8 mouse cellular contexts compared by ENCODE assay signal in genomic region chr6:90605298-90605665, GRCm38 (mm10). TPM values are rescaled to one million over a fixed set of nuclear protein-coding genes. Genes with fewer than 3 reads are reported as not detected.
A peak's percentile ranks its signal among the peaks of the same experiment; 100 is the strongest.
DNase-seq lines count a peak whose midpoint lies in the region; ATAC-seq and TF ChIP-seq lines count a peak whose summit lies in the region.

No protein-coding gene starts in this region.

- peak overlapping the region; percentile 78; the same call in 1 of the 2 replicates for H3K27ac ChIP-seq in left cerebral cortex, adult 2 months
- H3K27ac ChIP-seq in embryonic facial prominence, embryonic 10.5 days (replicated peaks), result peak overlapping the region; percentile 82; the same call in 1 of the 2 replicates
- no peak overlapping the region for H3K27ac ChIP-seq in hindbrain, embryonic 16.5 days (ENCODE audit: low read depth, low read length)

- H3ac ChIP-seq in myocyte (ENCODE audit: control insufficient read depth, insufficient read length), result peak overlapping the region; percentile 16

- DNase-seq in left cerebral cortex, adult 2 months (ENCODE audit: extremely low spot score in 1 of 2, low spot score in 2 of 2), result no peak
- no peak for DNase-seq in left cerebral cortex, adult 18-20 months (ENCODE audit: low spot score in 2 of 2)
- DNase-seq in embryonic facial prominence, embryonic 10.5 days (ENCODE audit: low spot score), result no peak
- no peak for DNase-seq in gastrocnemius, postnatal 14 days
- no peak for DNase-seq in gastrocnemius, postnatal 36 days
- DNase-seq in embryo, embryonic 11 days, result no peak

- peaks cover 19% of the 10 kb centered on the region for H3K4me1 ChIP-seq in embryonic facial prominence, embryonic 10.5 days
- peaks cover 3% of the 10 kb centered on the region; the same call in 1 of the 2 replicates for H3K4me1 ChIP-seq in hindbrain, embryonic 16.5 days (ENCODE audit: control insufficient read depth, insufficient read depth, low read depth, low read length)

- no peaks in the 10 kb centered on the region for H3K36me3 ChIP-seq in embryonic facial prominence, embryonic 10.5 days (replicated peaks)
- H3K36me3 ChIP-seq in hindbrain, embryonic 16.5 days (ENCODE audit: control insufficient read depth, insufficient read depth, low read length), result no peaks in the 10 kb centered on the region
- H3K36me3 ChIP-seq in myocyte (ENCODE audit: control insufficient read depth, insufficient read depth), result no peaks in the 10 kb centered on the region

- H3K4me3 ChIP-seq in left cerebral cortex, adult 2 months, result peak overlapping the region; percentile 64
- H3K4me3 ChIP-seq in embryonic facial prominence, embryonic 10.5 days, result peak overlapping the region; percentile 65
- peak overlapping the region; percentile 65 for H3K4me3 ChIP-seq in hindbrain, embryonic 16.5 days (ENCODE audit: low read length)
- H3K4me3 ChIP-seq in myocyte, result peak overlapping the region; percentile 33

- TF ChIP-seq CTCF in left cerebral cortex, adult 2 months (IDR thresholded peaks at IDR 0.05), result no peak

- H3K9me3 ChIP-seq in embryonic facial prominence, embryonic 10.5 days, result no peaks in the 10 kb centered on the region
- H3K9me3 ChIP-seq in hindbrain, embryonic 16.5 days (ENCODE audit: control insufficient read depth, low read length), result no peaks in the 10 kb centered on the region

- H3K4me2 ChIP-seq in hindbrain, embryonic 16.5 days (ENCODE audit: low read length), result peak overlapping the region; percentile 90
- H3K4me2 ChIP-seq in myocyte (ENCODE audit: low read depth), result peak overlapping the region; percentile 95

- no peaks in the 10 kb centered on the region for H3K79me2 ChIP-seq in myocyte (ENCODE audit: control insufficient read depth, insufficient read depth)

- peak overlapping the region; percentile 84 for H3K9ac ChIP-seq in hindbrain, embryonic 16.5 days (ENCODE audit: low read depth, low read length)

- TF ChIP-seq POLR2A in myocyte (IDR thresholded peaks at IDR 0.05; ENCODE audit: insufficient read length, low read depth), result no peak

- peaks cover 34% of the 10 kb centered on the region for H3K27me3 ChIP-seq in embryonic facial prominence, embryonic 10.5 days (replicated peaks; ENCODE audit: low read depth, poor library complexity, severe bottlenecking)
- H3K27me3 ChIP-seq in hindbrain, embryonic 16.5 days (replicated peaks; ENCODE audit: control insufficient read depth, insufficient read depth, low read length), result no peaks in the 10 kb centered on the region; the same call in 1 of the 2 replicates
- H3K27me3 ChIP-seq in myocyte (ENCODE audit: control insufficient read depth, insufficient read depth, insufficient read length), result peaks cover 20% of the 10 kb centered on the region

- ATAC-seq in hindbrain, embryonic 16.5 days, result no peak

- intact Hi-C loops in left cerebral cortex, adult 2 months (cut with DNase I), result loop anchor here (5.0 kb wide), 1 partner anchor 537 kb away; no protein-coding TSS in a partner anchor
- intact Hi-C loops in gastrocnemius, postnatal 14 days (cut with DNase I; ENCODE audit: low total_unique reads), result no loop called here
- intact Hi-C loops in gastrocnemius, postnatal 36 days (cut with DNase I), result loop anchor here (2.0 kb wide), 1 partner anchor 124 kb away; no protein-coding TSS in a partner anchor

- WGBS in embryonic facial prominence, embryonic 10.5 days, result 19% methylated on average over 5 of the region's 5 CpGs
- 10% methylated on average over 5 of the region's 5 CpGs for WGBS in hindbrain, embryonic 16.5 days

TF ChIP-seq in myocyte, 11 proteins besides CTCF, POLR2A, EP300 and RAD21:
- no peak for TF ChIP-seq USF1 (IDR thresholded peaks at IDR 0.05; ENCODE audit: low read depth)
- no peak for TF ChIP-seq TCF12 (IDR thresholded peaks at IDR 0.05; ENCODE audit: insufficient read depth, poor library complexity, severe bottlenecking)
- no peak for TF ChIP-seq SRF (IDR thresholded peaks at IDR 0.05; ENCODE audit: control insufficient read depth, insufficient read length, low read depth)
- no peak for TF ChIP-seq MAX (IDR thresholded peaks at IDR 0.05; ENCODE audit: low read depth)
- TF ChIP-seq E2F4 (IDR thresholded peaks at IDR 0.05; ENCODE audit: insufficient read depth), result no peak
- TF ChIP-seq REST (IDR thresholded peaks at IDR 0.05; ENCODE audit: insufficient read depth, insufficient read length), result no peak
- TF ChIP-seq CEBPB (IDR thresholded peaks at IDR 0.05; ENCODE audit: insufficient read depth, poor library complexity, severe bottlenecking), result no peak
- no peak for TF ChIP-seq POLR2AphosphoS2 (IDR thresholded peaks at IDR 0.05; ENCODE audit: insufficient read length, low read depth)
- TF ChIP-seq TCF3 (IDR thresholded peaks at IDR 0.05; ENCODE audit: insufficient read length, low read depth), result no peak
- TF ChIP-seq MYOD1 (IDR thresholded peaks at IDR 0.05; ENCODE audit: control insufficient read depth in 1 of 3, insufficient read length in 2 of 3, low read depth in 2 of 3), result no peak
- TF ChIP-seq MYOG (IDR thresholded peaks at IDR 0.05; ENCODE audit: control insufficient read depth in 1 of 3, insufficient read depth in 1 of 3, insufficient read length in 2 of 3, low read depth in 2 of 3), result no peak

RNA-seq across cellular contexts. Expression of gene Slc41a3, which starts 0.8 kb away (rescaled TPM):
- total RNA-seq in left cerebral cortex, adult 2 months (2021), result 1 to 10 TPM; 3.8 to 4.5 TPM
- total RNA-seq in left cerebral cortex, adult 18-20 months (2021), result 1 to 10 TPM; 4.4 to 5.0 TPM
- 1.7 and 2.2 TPM in 2 replicates for polyA plus RNA-seq in embryonic facial prominence, embryonic 10.5 days (2016; fragmentation: Nextera tagmentation; extraction: Ambion mirVana)
- polyA plus RNA-seq in hindbrain, embryonic 16.5 days (2015; fragmentation: Nextera tagmentation; extraction: Ambion mirVana), result 9.8 and 12.7 TPM in 2 replicates
- 2.5 TPM for polyA plus RNA-seq in myocyte (2012; fragmentation: generic; extraction: Trizol)
- 10 to 100 TPM; 60.0 to 61.8 TPM for total RNA-seq in gastrocnemius, postnatal 14 days (2021)
- 10 to 100 TPM; 61.5 to 75.4 TPM for total RNA-seq in gastrocnemius, postnatal 36 days (2021)

Comparison
In these comparisons a context has a peak if more than half of its experiments do, and no peak if none do; other contexts are left out.
1. RNA of gene Slc41a3, which starts 0.8 kb away (total RNA-seq): 61.5 to 75.4 TPM in gastrocnemius, postnatal 36 days and 60.0 to 61.8 TPM in gastrocnemius, postnatal 14 days; 4.4 to 5.0 TPM in left cerebral cortex, adult 18-20 months and 3.8 to 4.5 TPM in left cerebral cortex, adult 2 months; every median in the first group is over 10 times any median in the second.
2. Peak in every context shown above with its lines, with median percentiles within 50 percentile points of each other: H3K4me3 ChIP-seq.